Mouse (Mus musculus): Measurements from ENCODE around the gene Myo16.

DNA sequence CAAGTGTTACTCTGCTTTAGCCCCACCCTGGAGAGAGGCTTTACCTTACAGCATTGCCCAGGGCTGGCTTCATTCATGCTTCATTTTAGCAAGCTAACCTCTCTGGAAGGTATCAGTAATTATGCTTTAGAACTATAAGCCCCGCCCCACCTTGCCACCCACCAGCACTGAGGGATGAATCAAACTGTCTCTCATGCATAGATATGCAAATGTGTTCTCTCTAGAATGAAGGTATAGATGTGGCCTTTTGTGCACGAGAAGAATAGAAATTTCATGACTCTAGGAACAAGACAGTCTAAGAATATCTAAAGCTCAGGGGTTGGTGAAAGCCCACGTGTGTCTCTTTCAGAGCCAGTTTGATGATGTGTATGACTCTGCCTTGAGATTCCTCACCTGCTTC is 288.9 kb downstream of the Myo16 start:
- TF ChIP-seq CTCF (IDR thresholded peaks at IDR 0.05; ENCODE audit: borderline replicate concordance, control insufficient read depth, extremely low read depth, insufficient read depth, low read length, poor library complexity) (no peak), POLR2A (IDR thresholded peaks at IDR 0.05; ENCODE audit: control insufficient read depth, extremely low read depth, insufficient read depth, low read length, poor library complexity) (no peak)

Measured in thymus, adult 2 months (tissue).